Mouse (Mus musculus): Measurements from ENCODE around the gene Cadm4.
A peak's percentile ranks its signal among the peaks of the same experiment; 100 is the strongest.
"Not testable (repeated sequence)": the region's sequence is repeated elsewhere in the genome, so short reads cannot be mapped to it uniquely, and the experiment has no call there.

Gene Cadm4

DNA sequence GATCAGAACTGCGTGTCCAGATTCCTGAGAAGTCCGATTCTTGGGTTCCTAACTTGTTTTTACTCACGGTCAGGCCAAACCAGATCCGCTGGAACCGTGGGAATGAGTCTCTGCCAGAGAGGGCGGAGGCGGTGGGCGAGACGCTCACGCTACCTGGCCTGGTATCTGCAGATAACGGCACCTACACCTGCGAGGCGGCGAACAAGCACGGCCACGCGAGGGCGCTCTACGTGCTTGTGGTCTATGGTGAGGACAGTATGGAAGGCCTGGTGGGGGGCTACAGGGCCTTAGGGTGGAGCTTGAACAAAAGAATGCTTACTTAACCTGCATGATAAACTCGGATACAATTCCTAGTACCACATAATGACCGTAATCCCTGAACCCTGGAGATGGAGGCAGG lies 19.7 kb downstream of the Cadm4 start:
- DNase-seq (ENCODE audit: low read depth, low spot score), result peak; percentile 36

DNA sequence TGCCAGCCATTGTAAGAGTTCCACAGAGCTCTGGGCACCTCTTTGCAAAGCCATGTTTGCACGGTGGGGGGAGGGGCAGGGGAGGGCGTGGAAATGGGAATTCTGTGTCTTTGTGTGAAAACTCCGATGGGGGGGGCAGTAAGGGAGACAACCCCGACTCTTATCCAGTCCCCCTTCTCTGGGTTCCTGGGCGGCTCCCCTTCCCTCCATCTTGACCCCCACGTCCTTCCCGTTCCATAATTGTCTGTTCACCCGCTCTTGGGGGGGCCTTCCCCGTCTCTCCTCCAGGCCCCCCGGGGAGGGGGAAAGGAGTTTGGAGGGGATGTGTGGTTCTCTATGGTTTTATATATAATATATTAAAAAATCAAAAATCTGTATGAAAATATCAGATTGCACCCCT lies 22.2 kb downstream of the Cadm4 start:
- no peak for DNase-seq (ENCODE audit: low read depth, low spot score)

DNA sequence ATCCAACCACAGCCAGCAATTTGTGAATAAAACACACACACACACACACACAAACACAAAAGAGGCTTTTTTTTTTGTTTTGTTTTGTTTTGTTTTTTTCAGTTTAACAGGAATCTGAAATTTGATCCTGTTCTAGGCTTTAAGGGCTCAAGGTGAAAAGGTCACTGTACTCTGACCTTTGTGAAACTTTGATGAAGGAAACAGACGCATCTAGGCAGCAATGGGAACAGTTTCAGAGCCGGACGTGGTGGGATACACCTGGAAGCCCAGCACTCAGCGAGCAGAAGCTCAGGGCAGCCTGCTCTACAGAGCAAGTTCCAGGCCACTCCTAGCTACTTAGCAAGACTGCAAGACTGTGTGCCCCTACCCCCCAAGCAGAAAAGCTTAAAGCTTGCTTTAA lies 23.0 kb downstream of the Cadm4 start:
- no peak for DNase-seq (ENCODE audit: low read depth, low spot score)

DNA sequence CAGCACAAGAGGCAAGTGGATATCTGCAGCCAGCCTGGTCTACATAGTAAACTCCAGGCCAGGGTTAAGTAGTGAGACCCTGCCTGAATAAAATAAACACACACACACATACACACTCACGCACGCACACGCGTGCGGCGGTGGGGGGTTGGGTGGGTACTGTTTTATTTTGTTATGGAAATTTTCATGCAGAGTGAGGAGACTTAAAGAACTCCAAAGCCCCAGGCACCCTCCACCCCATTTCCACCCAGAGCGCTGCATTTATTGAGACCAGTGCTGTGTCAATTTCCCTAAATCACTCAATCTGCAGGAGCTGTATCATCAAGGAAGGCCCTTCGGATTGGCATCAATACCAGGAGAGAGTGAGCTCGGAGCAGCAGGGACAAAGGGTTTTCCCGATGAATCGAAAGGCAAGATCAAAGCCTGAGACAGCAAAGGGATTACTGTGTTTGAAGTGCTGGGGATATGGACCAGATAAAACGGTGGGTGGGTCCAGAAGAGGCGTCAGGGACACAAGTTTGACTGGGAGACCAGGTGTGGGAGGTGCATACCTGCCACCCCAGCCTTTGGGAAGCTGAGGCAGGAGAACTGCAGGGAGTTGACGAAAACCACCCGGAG lies 23.7 kb downstream of the Cadm4 start:
- no peak for DNase-seq (ENCODE audit: low read depth, low spot score)

DNA sequence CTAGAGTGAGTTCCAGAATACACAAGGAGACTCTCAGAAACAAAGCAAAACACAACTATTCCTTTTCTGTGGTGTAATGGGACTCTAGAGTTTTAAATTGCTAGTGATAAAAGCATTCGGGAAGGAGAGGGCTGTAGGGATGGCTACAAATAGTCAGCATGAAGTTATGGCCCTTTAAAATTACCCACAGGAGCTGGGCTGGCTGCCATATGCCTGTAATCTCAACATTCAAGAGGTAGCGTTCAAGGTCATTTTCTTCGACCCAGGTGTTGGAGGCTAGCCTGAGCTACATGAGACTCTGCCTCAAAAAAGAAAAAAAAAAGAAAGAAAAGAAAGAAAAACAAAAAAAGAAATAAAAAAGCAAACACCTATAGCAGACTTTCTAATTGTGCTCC lies 24.2 kb downstream of the Cadm4 start:
- DNase-seq (ENCODE audit: low read depth, low spot score), result no peak

DNA sequence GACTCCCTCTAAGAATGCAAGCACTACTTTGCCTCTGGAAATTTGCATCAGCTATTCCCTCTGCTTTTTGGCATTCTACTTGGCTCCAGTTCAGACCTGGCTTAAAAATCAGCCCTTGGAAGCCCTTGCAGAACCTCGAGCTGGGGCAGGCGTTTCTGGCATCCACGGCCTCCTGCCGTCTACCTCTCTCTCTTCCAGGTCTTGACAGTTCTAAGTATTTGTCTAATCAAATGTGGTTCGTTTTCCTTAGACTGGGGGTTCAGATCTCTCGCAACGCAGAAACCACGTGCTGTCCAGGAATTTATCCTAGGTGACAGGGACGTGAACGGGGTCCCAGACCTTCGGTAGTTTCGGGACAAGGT lies 24.6 kb downstream of the Cadm4 start:
- DNase-seq (ENCODE audit: low read depth, low spot score), result peak; percentile 91

DNA sequence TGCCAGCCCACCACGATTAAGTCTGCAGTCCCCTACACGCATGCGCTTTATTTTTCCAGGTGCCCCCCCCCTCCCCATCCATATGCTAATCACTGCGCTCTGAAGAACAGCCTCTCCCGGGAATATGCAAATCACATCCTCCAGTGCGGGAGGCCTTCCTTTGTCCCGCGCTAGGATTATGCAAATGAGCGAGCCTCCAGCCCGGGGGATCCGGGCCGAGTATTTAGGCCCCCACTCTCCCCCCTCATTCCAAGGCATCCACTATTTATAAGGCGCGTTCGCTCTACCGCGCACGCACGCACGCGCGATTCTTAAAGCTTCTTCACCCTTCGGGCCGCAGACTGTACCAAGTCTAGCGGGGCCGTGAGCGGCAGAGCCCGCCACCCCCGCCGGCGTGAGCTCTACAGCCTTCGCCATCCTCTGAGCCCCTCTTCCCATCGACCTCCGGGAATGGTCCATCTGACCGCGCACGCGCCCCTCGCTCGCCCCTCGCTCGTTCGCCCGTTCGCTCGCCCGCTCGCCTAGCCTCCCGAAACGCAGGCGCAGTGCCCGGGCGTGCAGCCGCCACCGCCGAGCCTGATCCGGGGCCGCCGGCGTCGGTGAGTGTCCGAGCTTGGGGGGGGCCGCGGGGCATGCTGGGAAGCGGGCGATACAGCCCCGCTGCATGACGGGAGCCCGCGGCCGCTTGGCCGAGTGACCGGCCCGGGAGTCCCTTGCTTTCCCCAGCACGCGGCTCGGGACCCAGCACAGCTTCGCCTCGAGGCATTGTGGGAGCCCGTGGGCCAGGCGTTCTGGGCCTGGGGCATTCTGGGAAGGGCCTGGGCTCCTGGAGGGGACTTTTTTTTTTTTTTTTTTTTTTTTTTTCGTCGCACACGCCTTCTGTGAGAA lies 25.3 kb downstream of the Cadm4 start, which contains the start of gene Zfp428:
TSS of gene Zfp428 (plus strand) at position 169 of the 888 bp plus-strand sequence.
- DNase-seq (ENCODE audit: low read depth, low spot score), result peak; percentile 95

DNA sequence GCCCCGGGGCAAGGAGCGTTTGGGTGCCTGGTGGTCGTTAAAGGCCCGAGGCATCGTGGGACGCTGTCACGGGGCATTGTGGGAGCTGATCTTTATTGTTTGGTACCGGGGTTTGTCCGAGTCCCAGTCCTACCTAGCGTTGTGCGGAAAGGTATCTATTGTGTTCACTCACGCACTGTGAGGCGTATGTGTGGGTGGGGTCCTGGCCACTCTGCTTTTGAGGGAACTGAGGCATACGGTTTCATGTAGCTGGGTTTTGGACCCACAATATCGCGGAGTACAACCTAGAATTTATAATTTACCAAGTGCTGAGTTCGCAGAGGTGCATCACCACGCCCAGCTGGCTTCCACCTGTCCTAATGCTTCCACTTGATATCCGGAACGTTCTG lies 25.9 kb downstream of the Cadm4 start:
- peak; percentile 40 for DNase-seq (ENCODE audit: low read depth, low spot score)

DNA sequence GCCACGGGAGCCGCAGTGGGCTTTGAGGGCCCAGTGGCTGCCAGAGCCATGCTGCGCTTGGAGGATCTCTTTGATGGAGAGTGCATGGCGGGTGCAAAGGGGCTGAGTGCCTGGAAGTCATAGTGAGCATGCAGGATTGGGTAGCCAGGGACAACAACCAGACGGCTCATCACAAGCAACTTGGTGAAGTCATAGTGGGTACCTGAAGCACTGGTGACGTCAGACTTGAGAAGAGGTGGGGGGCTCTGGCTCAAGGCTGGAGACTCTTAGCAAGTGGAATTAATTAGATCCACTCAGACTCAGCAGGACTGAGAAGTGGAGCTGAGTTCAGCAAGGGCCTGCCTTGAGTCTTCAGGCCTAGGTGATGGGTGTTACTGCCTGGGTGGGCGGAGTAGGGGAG lies 30.5 kb downstream of the Cadm4 start, which contains the start of gene AC161166.1:
TSS of gene AC161166.1 (minus strand) at position 101 of the 400 bp plus-strand sequence.
- no peak for DNase-seq (ENCODE audit: low read depth, low spot score)

DNA sequence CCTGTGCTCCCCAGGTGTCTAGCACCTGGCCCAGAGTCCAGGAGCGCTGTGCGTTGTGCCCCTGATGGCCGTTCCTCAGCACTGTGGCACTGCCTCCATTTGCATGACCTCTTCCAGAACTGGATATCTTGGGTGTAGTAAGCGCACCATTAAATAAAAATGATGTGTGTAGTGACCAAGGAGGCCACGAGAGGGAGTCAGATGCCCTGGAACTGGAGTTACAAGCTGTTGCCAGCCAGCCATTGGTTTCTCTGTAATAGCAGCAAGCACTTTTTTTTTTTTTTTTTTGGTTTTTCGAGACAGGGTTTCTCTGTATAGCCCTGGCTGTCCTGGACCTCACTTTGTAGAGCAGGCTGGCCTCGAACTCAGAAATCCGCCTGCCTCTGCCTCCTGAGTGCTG lies 34.5 kb downstream of the Cadm4 start:
- peak; percentile 66 for DNase-seq (ENCODE audit: low read depth, low spot score)

DNA sequence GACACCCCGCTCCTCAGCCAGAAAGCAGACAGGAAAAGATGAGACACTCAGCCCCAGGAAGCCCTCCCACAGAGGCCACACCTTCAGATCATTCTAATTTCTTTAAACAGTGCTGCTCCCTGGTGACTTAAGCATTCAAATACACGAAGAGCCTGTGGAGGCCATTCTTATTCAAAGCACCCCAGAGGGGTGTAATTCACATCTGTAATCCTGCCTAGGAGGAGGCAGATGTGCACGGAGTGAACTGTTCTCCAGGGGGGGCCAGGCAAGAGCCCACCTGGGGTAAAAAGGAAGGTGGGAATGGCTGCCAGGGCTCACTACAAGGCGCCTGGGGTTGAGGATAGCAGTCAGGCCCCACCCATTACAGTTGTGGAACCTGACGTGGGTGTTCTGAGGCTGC lies 35.3 kb downstream of the Cadm4 start:
- no peak for DNase-seq (ENCODE audit: low read depth, low spot score)

DNA sequence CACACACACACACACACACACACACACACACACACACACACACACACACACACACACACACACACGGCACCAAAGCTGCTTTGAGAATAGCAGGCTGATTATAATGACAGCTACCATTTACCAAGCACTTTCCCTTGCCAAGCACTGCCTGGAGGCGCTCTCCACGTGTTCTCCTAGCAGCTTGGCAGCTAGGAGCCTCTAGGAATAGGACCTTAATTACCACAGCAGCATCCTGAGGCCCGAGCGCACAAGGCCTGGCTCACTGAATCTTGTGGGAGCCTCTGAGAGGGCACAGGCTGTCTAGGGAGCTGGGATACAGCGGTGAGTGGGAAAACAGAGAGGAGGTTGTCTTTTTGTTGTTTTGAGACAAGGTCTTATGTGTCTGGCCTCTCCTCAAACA lies 35.8 kb downstream of the Cadm4 start:
- peak; percentile 86 for DNase-seq (ENCODE audit: low read depth, low spot score)

DNA sequence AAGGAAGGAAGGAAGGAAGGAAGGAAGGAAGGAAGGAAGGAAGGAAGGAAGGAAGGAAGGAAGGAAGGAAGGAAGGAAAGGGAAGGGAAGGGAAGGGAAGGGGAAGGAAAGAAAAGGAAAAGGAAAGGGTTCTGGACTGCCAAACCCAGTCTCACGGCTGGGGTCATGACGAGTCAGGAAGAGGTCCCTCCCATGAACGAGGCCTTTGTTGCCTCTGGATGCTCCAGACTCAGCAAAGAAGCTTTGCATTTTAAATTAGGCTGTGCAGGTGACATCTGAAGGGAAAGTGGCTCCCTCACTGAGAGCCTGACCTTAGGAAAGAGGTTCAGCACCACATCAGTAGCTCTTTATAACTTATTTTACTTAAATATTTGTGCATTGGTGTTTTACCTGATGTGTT lies 37.3 kb downstream of the Cadm4 start:
- no peak for DNase-seq (ENCODE audit: low read depth, low spot score)

DNA sequence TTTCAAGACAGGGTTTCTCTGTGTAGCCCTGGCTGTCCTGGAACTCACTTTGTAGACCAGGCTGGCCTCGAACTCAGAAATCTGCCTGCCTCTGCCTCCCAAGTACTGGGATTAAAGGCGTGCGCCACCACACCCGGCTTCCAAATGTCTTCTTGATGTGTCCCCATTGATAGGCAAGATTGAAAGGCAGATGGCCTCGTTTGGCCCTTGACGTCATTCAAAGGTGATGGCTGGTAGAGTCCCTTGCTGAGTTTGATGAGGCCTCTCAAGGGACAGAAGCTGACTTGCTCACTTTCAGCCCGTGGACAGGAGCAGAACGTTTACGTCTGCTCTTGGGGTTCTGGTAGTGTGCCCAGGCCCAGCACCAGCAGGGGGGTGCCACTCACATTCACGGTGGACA lies 38.2 kb downstream of the Cadm4 start:
- not testable (repeated sequence) for DNase-seq (ENCODE audit: low read depth, low spot score)

DNA sequence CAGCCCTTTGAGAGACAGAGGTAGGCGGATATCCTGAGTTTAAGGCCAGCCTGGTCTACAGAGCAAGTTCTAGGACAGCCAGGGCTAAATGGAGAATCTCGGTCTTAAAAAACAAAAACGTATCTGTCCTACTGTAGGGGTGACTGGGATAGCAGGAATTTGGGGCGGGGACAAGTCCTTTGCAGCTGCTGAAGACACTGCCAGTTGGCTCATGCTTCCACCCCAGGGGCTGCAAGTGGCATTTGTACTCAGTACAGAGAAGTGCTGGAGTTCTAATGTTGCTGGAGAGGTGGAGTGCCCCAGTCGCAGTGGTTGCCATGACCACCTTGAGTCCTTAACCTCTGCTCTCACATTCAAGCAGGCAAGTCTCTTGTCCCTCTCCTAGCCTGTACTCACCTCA lies 41.0 kb downstream of the Cadm4 start:
- no peak for DNase-seq (ENCODE audit: low read depth, low spot score)

DNA sequence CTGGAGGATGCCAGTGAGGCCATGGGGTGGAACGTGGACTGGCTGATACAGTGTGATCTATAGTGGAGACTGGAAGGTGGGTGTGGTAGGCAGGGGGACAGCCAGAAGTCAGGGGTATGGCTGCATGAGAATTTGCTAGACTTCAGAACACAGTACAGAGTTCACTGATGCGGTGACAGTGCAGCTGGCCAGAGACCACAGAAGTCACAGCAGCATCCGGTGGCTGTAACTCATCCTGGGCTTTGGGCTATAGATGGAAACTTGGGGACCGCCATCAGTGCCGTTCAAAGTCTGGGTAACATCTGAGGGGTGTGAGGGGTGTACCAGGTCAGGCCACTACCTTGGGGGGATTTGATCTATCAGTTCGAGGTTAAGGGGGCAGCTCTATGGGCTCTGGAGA lies 41.9 kb downstream of the Cadm4 start:
- no peak for DNase-seq (ENCODE audit: low read depth, low spot score)

DNA sequence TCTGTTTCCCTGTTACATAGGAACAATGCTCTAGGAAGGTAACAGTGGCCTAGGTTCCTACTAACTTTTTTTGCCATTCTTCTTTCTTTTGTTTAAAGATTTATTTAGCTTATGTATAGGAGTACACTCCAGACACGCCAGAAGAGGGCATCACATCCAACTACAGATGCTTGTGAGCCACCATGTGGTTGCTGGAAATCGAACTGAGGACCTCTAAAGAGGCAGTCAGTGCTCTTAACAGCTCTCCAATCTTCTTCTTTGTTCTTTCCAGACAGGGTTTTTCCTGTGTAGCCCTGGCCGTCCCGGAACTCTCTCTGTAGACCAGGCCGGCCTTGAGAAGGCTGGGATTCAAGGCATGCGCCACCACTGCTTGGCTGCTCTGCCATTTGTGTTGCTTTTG lies 43.2 kb downstream of the Cadm4 start:
- DNase-seq (ENCODE audit: low read depth, low spot score), result no peak

DNA sequence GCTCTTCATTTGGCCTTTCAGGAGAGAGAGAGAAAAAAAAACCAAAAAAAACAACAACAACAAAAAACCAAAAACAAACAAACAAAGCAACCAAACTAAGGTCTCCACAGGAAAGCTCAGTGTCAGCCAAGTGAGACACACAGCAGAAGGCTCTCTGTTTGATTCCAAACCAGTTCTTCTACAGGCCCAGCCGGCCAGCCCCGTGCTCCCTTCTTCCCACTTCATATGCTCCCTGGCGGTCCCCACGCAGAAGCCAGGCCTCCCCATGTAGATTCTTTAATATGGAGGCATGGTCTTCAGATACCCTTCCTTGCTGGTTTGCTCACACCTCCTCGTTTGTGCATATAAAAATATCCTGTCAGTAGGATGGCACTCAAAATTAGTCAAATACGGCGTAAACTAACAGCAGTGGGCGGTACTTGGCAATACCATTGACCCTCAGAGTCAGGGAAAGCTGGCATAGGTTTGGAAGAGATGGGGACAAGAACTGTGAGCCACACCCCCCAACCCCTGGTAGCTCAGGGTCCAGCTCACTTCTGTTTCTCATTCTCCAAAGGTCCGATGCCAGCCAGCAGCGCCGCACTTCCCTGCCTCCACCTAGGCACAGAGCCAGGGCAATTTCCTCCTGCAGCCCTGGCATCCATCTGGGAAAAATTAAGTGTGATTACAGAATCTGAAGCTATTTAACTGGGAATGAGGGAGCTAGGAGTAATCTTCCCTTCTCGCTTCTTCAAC lies 44.0 kb downstream of the Cadm4 start:
- peak; percentile 76 for DNase-seq (ENCODE audit: low read depth, low spot score)

DNA sequence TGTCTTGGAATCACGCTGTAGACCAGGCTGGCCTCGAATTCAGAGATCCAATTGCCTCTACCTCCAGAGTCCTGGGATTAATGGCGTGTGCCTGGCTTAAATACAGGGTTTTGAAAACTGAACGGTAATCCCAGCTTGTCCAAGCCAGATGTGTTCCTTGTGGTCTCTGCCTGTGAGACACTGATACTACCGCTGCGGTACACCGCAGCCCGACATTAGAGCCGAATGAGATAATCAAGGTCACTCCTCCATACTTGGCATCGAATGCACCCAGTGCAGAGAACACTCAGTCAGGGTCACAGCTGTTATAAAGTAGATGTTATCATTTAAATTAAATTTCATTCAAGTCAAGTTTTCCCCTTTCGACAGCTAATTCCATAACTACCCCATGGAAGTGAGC lies 47.0 kb downstream of the Cadm4 start:
- DNase-seq (ENCODE audit: low read depth, low spot score), result no peak

DNA sequence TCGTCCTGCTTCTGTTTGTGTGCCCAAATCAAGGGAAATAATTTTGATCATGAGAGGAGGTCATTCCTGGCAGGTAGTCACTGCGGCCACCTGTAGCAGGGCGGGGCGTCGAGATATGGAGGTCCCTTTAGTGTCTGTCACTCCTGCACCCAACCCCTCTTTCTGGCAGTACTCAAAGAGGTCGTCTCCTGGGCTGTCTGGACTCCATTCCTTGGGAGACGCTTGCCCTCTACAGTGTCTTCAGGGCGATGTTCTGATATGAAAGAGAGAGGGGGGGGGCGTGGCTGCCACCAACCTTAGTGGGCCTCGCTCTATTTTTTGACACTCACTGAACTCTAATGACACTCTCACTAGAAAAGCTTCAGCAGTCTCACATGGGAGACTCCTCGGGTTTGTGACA lies 47.8 kb downstream of the Cadm4 start:
- DNase-seq (ENCODE audit: low read depth, low spot score), result no peak

DNA sequence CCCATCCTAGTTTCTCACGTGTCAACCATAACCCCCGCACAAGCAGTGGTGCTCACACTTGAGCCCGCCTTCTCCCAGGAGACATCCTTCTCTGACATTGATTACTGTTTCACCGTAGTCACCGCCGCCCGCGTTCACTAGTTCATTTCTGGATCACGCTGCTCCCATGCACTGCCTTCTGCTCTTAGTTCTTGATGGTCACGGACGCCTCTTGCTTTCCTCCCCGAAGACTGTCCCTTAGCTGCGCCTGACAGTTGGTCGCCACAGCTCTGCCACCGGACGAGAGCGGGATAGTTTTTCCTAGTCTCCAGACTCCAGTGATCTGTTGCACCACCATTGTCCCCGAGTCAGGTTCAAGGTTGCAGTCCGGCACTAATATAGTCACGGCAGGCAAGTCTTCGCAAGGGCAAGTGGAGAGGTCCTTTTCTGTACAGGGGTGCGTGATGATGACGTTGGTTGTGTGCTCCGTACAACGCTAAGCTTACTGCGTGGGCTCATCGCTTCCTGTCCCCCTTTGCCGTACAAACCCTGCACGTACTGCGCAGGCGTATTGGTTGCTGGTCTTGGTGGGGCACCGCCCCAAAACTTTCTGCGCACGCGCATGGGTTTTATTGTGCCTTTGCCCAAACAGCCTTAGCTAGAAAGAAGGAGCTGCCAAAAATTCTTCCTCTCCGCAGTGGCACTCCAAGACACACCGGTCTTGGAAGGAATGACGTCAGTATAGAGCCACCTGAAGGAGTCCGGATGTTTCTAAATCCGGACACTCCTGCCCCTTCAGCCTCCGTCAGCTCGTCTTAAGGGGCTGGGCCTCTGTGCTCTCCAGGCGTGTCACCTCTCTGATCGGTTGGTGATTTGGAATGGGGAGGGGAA lies 48.5 kb downstream of the Cadm4 start, which contains the start of gene Irgq:
TSS of gene Irgq (plus strand) at position 628 of the 870 bp plus-strand sequence.
- peak; percentile 100 for DNase-seq (ENCODE audit: low read depth, low spot score)

Data from brain, adult 2 months (tissue).